Mouse (Mus musculus): ENCODE measurements around the gene Slc2a9. TPM values are rescaled to one million over a fixed set of nuclear protein-coding genes. Genes with fewer than 3 reads are reported as not detected.
A peak's percentile ranks its signal among the peaks of the same experiment; 100 is the strongest.
"Not testable (repeated sequence)": the region's sequence is repeated elsewhere in the genome, so short reads cannot be mapped to it uniquely, and the experiment has no call there.

The Slc2a9 gene
- polyA plus RNA-seq, 1 experiment, result 17.3 TPM

GRCm38 (mm10) chr5:38483518-38484110 is 19.3 kb downstream of the Slc2a9 start:
- TF ChIP-seq CTCF (IDR thresholded peaks at IDR 0.05; ENCODE audit: extremely low read depth, insufficient read length, insufficient replicate concordance, low read depth, low read length) (no peak), POLR2A (IDR thresholded peaks at IDR 0.05; ENCODE audit: low read depth, low read length) (no peak)

DNA sequence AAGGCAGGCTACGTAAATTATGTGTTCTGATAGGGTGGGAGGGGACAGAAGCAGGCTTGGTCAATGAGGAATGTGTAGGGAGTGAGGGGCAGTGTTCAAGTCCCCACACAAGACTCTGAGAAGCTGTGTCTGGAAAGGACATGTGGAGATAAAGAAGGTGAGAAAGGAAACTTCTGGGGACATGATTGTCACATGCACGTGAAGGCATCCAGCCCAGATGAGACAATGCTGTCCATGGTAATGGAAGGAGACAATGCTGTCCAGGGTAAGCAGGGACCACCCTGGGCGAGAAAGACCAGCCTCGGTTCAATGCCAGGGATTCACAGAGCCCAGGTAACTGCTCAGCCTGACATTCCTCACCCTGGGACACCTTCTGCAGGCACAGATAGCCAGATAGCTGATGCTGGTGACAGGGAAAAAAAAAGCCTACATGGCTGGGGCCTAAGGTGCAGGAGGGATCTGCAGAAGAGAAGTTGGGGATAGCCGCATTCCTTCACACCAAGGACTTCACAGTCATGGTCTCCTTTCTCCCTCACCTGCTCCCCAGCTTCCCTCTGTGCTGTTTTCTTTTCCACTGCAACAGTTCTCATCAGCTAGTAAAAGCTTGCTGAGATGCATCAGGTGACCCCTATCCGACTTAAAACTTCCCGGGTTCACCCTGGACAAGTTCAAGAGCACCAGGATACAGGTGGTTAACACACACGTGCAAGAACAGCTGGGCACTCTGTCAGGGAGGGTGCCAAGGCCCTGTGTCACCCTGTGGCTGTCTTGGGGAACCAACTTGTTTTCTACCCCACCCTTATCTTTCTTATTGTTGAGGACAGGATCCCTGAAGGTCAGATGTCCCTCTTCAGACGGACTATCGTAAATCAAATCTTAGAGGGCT is 21.9 kb downstream of the Slc2a9 start:
- no peak overlapping the region for H3K4me3 ChIP-seq (ENCODE audit: low read depth, low read length)

More at GRCm38 (mm10) chr5:38483518-38484110, 19.3 kb downstream of the Slc2a9 start:
- WGBS, result 71% methylated on average over 7 of the region's 7 CpGs
- Histone ChIP-seq H3K27ac (ENCODE audit: insufficient read depth, low read depth, low read length) (no peak overlapping the region), H3K4me3 (ENCODE audit: low read depth, low read length) (no peak overlapping the region), H3K27me3 (ENCODE audit: control insufficient read depth, insufficient read depth, low read length) (no peaks in the 10 kb centered on the region), H3K36me3 (ENCODE audit: control insufficient read depth, insufficient read depth, low read length) (0 out of 2 replicates have a peak, but pooled peaks cover 2% of the 10 kb centered on the region), H3K4me1 (ENCODE audit: control insufficient read depth, insufficient read depth, insufficient read length, low read length) (peaks cover 23% of the 10 kb centered on the region; the same call in 1 of the 2 replicates)

GRCm38 (mm10) chr5:38479908-38480725 is 22.8 kb downstream of the Slc2a9 start:
- Histone ChIP-seq H3K36me3 (ENCODE audit: control insufficient read depth, insufficient read depth, low read length) (peaks cover 15% of the 10 kb centered on the region), H3K4me1 (ENCODE audit: control insufficient read depth, insufficient read depth, insufficient read length, low read length) (peaks cover 23% of the 10 kb centered on the region), H3K4me3 (ENCODE audit: low read depth, low read length) (peak overlapping the region; percentile 72), H3K27ac (ENCODE audit: insufficient read depth, low read depth, low read length) (peak overlapping the region; percentile 96), H3K27me3 (ENCODE audit: control insufficient read depth, insufficient read depth, low read length) (no peaks in the 10 kb centered on the region)
- TF ChIP-seq CTCF (IDR thresholded peaks at IDR 0.05; ENCODE audit: extremely low read depth, insufficient read length, insufficient replicate concordance, low read depth, low read length) (no peak), POLR2A (IDR thresholded peaks at IDR 0.05; ENCODE audit: low read depth, low read length) (peak; percentile 38; the same call in 1 of the 2 replicates)
- WGBS, result 7% methylated on average over 22 of the region's 22 CpGs

More for the DNA sequence above, 21.9 kb downstream of the Slc2a9 start:
- Histone ChIP-seq H3K27me3 (ENCODE audit: control insufficient read depth, insufficient read depth, low read length) (no peaks in the 10 kb centered on the region), H3K4me1 (ENCODE audit: control insufficient read depth, insufficient read depth, insufficient read length, low read length) (peaks cover 27% of the 10 kb centered on the region), H3K27ac (ENCODE audit: insufficient read depth, low read depth, low read length) (peak overlapping the region; percentile 75), H3K36me3 (ENCODE audit: control insufficient read depth, insufficient read depth, low read length) (peaks cover 12% of the 10 kb centered on the region)
- 59% methylated on average over 10 of the region's 10 CpGs for WGBS
- no peak for TF ChIP-seq CTCF (IDR thresholded peaks at IDR 0.05; ENCODE audit: extremely low read depth, insufficient read length, insufficient replicate concordance, low read depth, low read length)
- no peak for TF ChIP-seq POLR2A (IDR thresholded peaks at IDR 0.05; ENCODE audit: low read depth, low read length)

GRCm38 (mm10) chr5:38479545-38479907 is 23.4 kb downstream of the Slc2a9 start:
- peak overlapping the region; percentile 96 for H3K27ac ChIP-seq (ENCODE audit: insufficient read depth, low read depth, low read length)
- H3K27me3 ChIP-seq (ENCODE audit: control insufficient read depth, insufficient read depth, low read length), result not testable (repeated sequence)

DNA sequence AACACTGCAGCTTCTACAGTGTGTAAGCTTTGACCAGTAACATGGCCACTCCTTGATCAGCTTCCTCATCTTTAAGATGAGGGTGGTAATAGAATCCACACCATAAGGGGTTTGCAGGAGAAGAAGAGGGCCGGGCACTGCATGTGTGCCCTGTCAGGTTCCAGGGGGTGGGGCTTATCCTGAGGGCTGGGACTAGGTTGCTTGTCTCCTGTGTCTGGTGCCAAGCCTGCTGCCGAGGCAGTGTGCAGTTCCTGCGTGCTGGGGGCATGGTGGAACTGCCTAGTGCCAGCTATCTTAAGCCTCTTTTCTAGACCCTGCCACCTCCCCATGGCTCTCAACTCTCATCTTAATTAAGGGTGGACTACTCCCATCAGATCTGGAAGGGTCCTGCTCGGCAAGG is 23.9 kb downstream of the Slc2a9 start:
- 6% methylated on average over 4 of the region's 4 CpGs for WGBS
- peaks cover 21% of the 10 kb centered on the region for H3K4me1 ChIP-seq (ENCODE audit: control insufficient read depth, insufficient read depth, insufficient read length, low read length)
- peak overlapping the region; percentile 96 for H3K27ac ChIP-seq (ENCODE audit: insufficient read depth, low read depth, low read length)
- no peaks in the 10 kb centered on the region for H3K27me3 ChIP-seq (ENCODE audit: control insufficient read depth, insufficient read depth, low read length)
- H3K4me3 ChIP-seq (ENCODE audit: low read depth, low read length), result peak overlapping the region; percentile 46
- peak; percentile 74 for TF ChIP-seq POLR2A (IDR thresholded peaks at IDR 0.05; ENCODE audit: low read depth, low read length)
- no peak for TF ChIP-seq CTCF (IDR thresholded peaks at IDR 0.05; ENCODE audit: extremely low read depth, insufficient read length, insufficient replicate concordance, low read depth, low read length)
- peaks cover 15% of the 10 kb centered on the region for H3K36me3 ChIP-seq (ENCODE audit: control insufficient read depth, insufficient read depth, low read length)

More at GRCm38 (mm10) chr5:38479545-38479907, 23.4 kb downstream of the Slc2a9 start:
- Histone ChIP-seq H3K4me3 (ENCODE audit: low read depth, low read length) (peak overlapping the region; percentile 72), H3K4me1 (ENCODE audit: control insufficient read depth, insufficient read depth, insufficient read length, low read length) (peaks cover 21% of the 10 kb centered on the region), H3K36me3 (ENCODE audit: control insufficient read depth, insufficient read depth, low read length) (peaks cover 15% of the 10 kb centered on the region)

- Histone ChIP-seq H3K4me1 (ENCODE audit: control insufficient read depth, insufficient read depth, insufficient read length, low read length) (peaks cover 16% of the 10 kb centered on the region), H3K27me3 (ENCODE audit: control insufficient read depth, insufficient read depth, low read length) (no peaks in the 10 kb centered on the region), H3K4me3 (ENCODE audit: low read depth, low read length) (no peak overlapping the region), H3K36me3 (ENCODE audit: control insufficient read depth, insufficient read depth, low read length) (peaks cover 15% of the 10 kb centered on the region), H3K27ac (ENCODE audit: insufficient read depth, low read depth, low read length) (no peak overlapping the region)
- no peak for TF ChIP-seq CTCF (IDR thresholded peaks at IDR 0.05; ENCODE audit: extremely low read depth, insufficient read length, insufficient replicate concordance, low read depth, low read length)
- no peak for TF ChIP-seq POLR2A (IDR thresholded peaks at IDR 0.05; ENCODE audit: low read depth, low read length)
- WGBS, result 87% methylated on average over 7 of the region's 7 CpGs
Measured at GRCm38 (mm10) chr5:38477731-38478445, 25.1 kb downstream of the Slc2a9 start.
